Comparison of ENCODE assay signal across 11 mouse cellular contexts in genomic region chr7:83913995-83914394, GRCm38 (mm10).
"Had no signal": no experiment of that assay in that cellular context is flagged by ENCODE, and none has a peak within 500 bp of the region (broad histone marks: within the 10 kb centered on the region; RNA-seq: fewer than 3 reads in every experiment).

No protein-coding gene starts in this region.

- H3K9ac ChIP-seq: limb, embryonic 13.5 days; liver, embryonic 12.5 days; liver, embryonic 15.5 days; midbrain, embryonic 12.5 days; neural tube, embryonic 13.5 days; stomach, embryonic 15.5 days had no signal

- H3K4me1 ChIP-seq: limb, embryonic 10.5 days; limb, embryonic 13.5 days; liver, embryonic 12.5 days; liver, embryonic 15.5 days; midbrain, embryonic 12.5 days; neural tube, embryonic 13.5 days; stomach, embryonic 15.5 days had no signal

- H3K36me3 ChIP-seq: limb, embryonic 10.5 days; limb, embryonic 13.5 days; liver, embryonic 12.5 days; liver, embryonic 15.5 days; midbrain, embryonic 12.5 days; neural tube, embryonic 13.5 days; stomach, embryonic 15.5 days had no signal

- H3K4me3 ChIP-seq: layer of hippocampus, adult 2 months; limb, embryonic 10.5 days; limb, embryonic 13.5 days; liver, embryonic 12.5 days; liver, embryonic 15.5 days; midbrain, embryonic 12.5 days; myocyte; neural tube, embryonic 13.5 days; stomach, embryonic 15.5 days had no signal

- H3K27ac ChIP-seq: kidney, postnatal 0 days; layer of hippocampus, adult 2 months; limb, embryonic 10.5 days; limb, embryonic 13.5 days; liver, embryonic 12.5 days; liver, embryonic 15.5 days; macrophage; midbrain, embryonic 12.5 days; neural tube, embryonic 13.5 days; stomach, embryonic 15.5 days had no signal

- H3K9me3 ChIP-seq: limb, embryonic 10.5 days; limb, embryonic 13.5 days; liver, embryonic 12.5 days; liver, embryonic 15.5 days; midbrain, embryonic 12.5 days; neural tube, embryonic 13.5 days; stomach, embryonic 15.5 days had no signal

- H3K4me2 ChIP-seq: limb, embryonic 13.5 days; liver, embryonic 12.5 days; liver, embryonic 15.5 days; midbrain, embryonic 12.5 days; neural tube, embryonic 13.5 days; stomach, embryonic 15.5 days had no signal

- H3K27me3 ChIP-seq: limb, embryonic 13.5 days; liver, embryonic 12.5 days; liver, embryonic 15.5 days; midbrain, embryonic 12.5 days; neural tube, embryonic 13.5 days; stomach, embryonic 15.5 days had no signal

- ATAC-seq: liver, embryonic 12.5 days had no signal
